Comparison of ENCODE assay signal across 25 mouse cellular contexts in genomic region chr7:142104747-142105146, GRCm38 (mm10). TPM values are rescaled to one million over a fixed set of nuclear protein-coding genes. Genes with fewer than 3 reads are reported as not detected.
A peak's percentile ranks its signal among the peaks of the same experiment; 100 is the strongest.
DNase-seq lines count a peak whose midpoint lies in the region; ATAC-seq lines count a peak whose summit lies in the region.
"Had no signal": no experiment of that assay in that cellular context is flagged by ENCODE, and none has a peak within 500 bp of the region (broad histone marks: within the 10 kb centered on the region; RNA-seq: fewer than 3 reads in every experiment).

No protein-coding gene starts in this region.

- DNase-seq in 3T3-L1 (ENCODE audit: low read depth, low spot score) (peak; percentile 33), 416B (ENCODE audit: low read depth) (peak; percentile 43)
- DNase-seq in cerebellum, adult 18-20 months: no peak
- DNase-seq in layer of hippocampus, adult 18-20 months (ENCODE audit: low spot score in 2 of 2): no peak
- no peak for DNase-seq in cerebellum, postnatal 36 days
- DNase-seq: adrenal gland, adult 8-10 months; adrenal gland, postnatal 25 days; B cell, adult 2 months; cerebellum, adult 11-12 months; cerebellum, adult 9-10 months; cerebellum, postnatal 25 days; embryo, embryonic 11 days; gastrocnemius, postnatal 10 days; gastrocnemius, postnatal 36 days; heart, postnatal 10 days; heart, postnatal 36 days had no signal

- 0 out of 2 replicates have a peak, but pooled peaks have one; percentile 50 for ATAC-seq in erythroblast, adult 5-6 weeks (replicated peaks; ENCODE audit: low FRiP score, poor library complexity, severe bottlenecking)
- ATAC-seq: activated CD4-positive, CD25-positive, alpha-beta regulatory T cell, adult 4 months; forebrain, embryonic 13.5 days; forebrain, embryonic 16.5 days; hindbrain, embryonic 16.5 days; intestine, embryonic 15.5 days had no signal

RNA-seq across cellular contexts. Expression of gene Dusp8, which starts 9.1 kb away (rescaled TPM):
- 13.3 and 22.2 TPM in 2 replicates for total RNA-seq in erythroblast, adult 5-6 weeks (2015; ENCODE audit: low replicate concordance)
- total RNA-seq in erythroblast, adult 5-6 weeks (2017; ENCODE audit: low replicate concordance): 14.7 and 15.9 TPM in 2 replicates
- 100 to 1,000 TPM; 130 to 133 TPM for total RNA-seq in layer of hippocampus, adult 18-20 months (2021)
- total RNA-seq: granulocyte monocyte progenitor cell, adult 5-6 weeks had no signal

RNA-seq across cellular contexts. Expression of gene Gm45618, which starts 15.8 kb away (rescaled TPM):
- total RNA-seq in erythroblast, adult 5-6 weeks (2015; ENCODE audit: low replicate concordance): not detected in 2 replicates
- not detected in 2 replicates for total RNA-seq in erythroblast, adult 5-6 weeks (2017; ENCODE audit: low replicate concordance)
- total RNA-seq in layer of hippocampus, adult 18-20 months (2021): not detected
- total RNA-seq: adrenal gland, adult 8-10 months; adrenal gland, postnatal 25 days; gastrocnemius, adult 18-20 months; gastrocnemius, postnatal 10 days; gastrocnemius, postnatal 36 days; granulocyte monocyte progenitor cell, adult 5-6 weeks; heart, postnatal 10 days; heart, postnatal 36 days; MEL had no signal

RNA-seq across cellular contexts. Expression of gene Gm39115, which starts 31.1 kb away (rescaled TPM):
- not detected in 2 replicates for total RNA-seq in erythroblast, adult 5-6 weeks (2015; ENCODE audit: low replicate concordance)
- not detected in 2 replicates for total RNA-seq in erythroblast, adult 5-6 weeks (2017; ENCODE audit: low replicate concordance)
- total RNA-seq in layer of hippocampus, adult 18-20 months (2021): not detected
- total RNA-seq: adrenal gland, adult 8-10 months; adrenal gland, postnatal 25 days; gastrocnemius, adult 18-20 months; gastrocnemius, postnatal 10 days; gastrocnemius, postnatal 36 days; granulocyte monocyte progenitor cell, adult 5-6 weeks; heart, postnatal 10 days; heart, postnatal 36 days; MEL had no signal

RNA-seq across cellular contexts. Expression of gene Gm45337, which starts 39.7 kb away (rescaled TPM):
- not detected in 2 replicates for total RNA-seq in erythroblast, adult 5-6 weeks (2015; ENCODE audit: low replicate concordance)
- not detected in 2 replicates for total RNA-seq in erythroblast, adult 5-6 weeks (2017; ENCODE audit: low replicate concordance)
- not detected for total RNA-seq in layer of hippocampus, adult 18-20 months (2021)
- total RNA-seq: adrenal gland, adult 8-10 months; adrenal gland, postnatal 25 days; gastrocnemius, adult 18-20 months; gastrocnemius, postnatal 10 days; gastrocnemius, postnatal 36 days; granulocyte monocyte progenitor cell, adult 5-6 weeks; heart, postnatal 10 days; heart, postnatal 36 days; MEL had no signal

RNA-seq across cellular contexts. Expression of gene Mob2, which starts 43.9 kb away (rescaled TPM):
- 67.1 and 69.6 TPM in 2 replicates for total RNA-seq in erythroblast, adult 5-6 weeks (2015; ENCODE audit: low replicate concordance)
- total RNA-seq in erythroblast, adult 5-6 weeks (2017; ENCODE audit: low replicate concordance): 75.1 and 76.9 TPM in 2 replicates
- total RNA-seq in layer of hippocampus, adult 18-20 months (2021): 10 to 100 TPM; 29.0 to 32.0 TPM

Comparison
In these comparisons a context has a peak if more than half of its experiments do, and no peak if none do; other contexts are left out.
1. DNase-seq: peak in 3T3-L1 (single experiment) and 416B (single experiment); none in cerebellum, adult 18-20 months (0 of 2), layer of hippocampus, adult 18-20 months (0 of 2) and cerebellum, postnatal 36 days (0 of 2).
2. RNA of gene Dusp8, which starts 9.1 kb away (total RNA-seq): 130 to 133 TPM in layer of hippocampus, adult 18-20 months; 13.3 to 22.2 TPM in erythroblast, adult 5-6 weeks; every median in the first group is over 4 times any median in the second.